Mouse (Mus musculus) MEL (cell line): ENCODE data around the gene Ylpm1.

Experiments
- CTCF ChIP-seq, 3 experiments: IDR thresholded peaks in 2 of 3; conservative IDR thresholded peaks in 1 of 3; 2 replicates each; pipeline ENCODE4 v1.5.1; 2011 to 2012; ENCODE audit warnings: low read length in 3 of 3, low read depth in 2 of 3, mild to moderate bottlenecking in 2 of 3, improper control_type of control experiment in 1 of 3, inconsistent platforms in 1 of 3, mixed read lengths in 1 of 3, moderate library complexity in 1 of 3; ENCODE audit not compliant: control insufficient read depth in 1 of 3, insufficient read depth in 1 of 3, poor library complexity in 1 of 3, severe bottlenecking in 1 of 3
- POLR2A ChIP-seq, 2 experiments: IDR thresholded peaks; 2 replicates each; pipeline ENCODE4 v1.6.1; 2011 to 2012; ENCODE audit warnings: low read length in 2 of 2, mild to moderate bottlenecking in 2 of 2, control low read depth in 1 of 2, improper control_type of control experiment in 1 of 2, low read depth in 1 of 2, moderate library complexity in 1 of 2; ENCODE audit not compliant: control insufficient read depth in 1 of 2, insufficient read depth in 1 of 2, poor library complexity in 1 of 2
- TCF12 ChIP-seq: IDR thresholded peaks from 2 replicates; pipeline ENCODE4 v1.6.1; 2014; ENCODE audit warnings: low read depth, mild to moderate bottlenecking, inconsistent platforms, low read length, improper control_type of control experiment, moderate library complexity

DNA sequence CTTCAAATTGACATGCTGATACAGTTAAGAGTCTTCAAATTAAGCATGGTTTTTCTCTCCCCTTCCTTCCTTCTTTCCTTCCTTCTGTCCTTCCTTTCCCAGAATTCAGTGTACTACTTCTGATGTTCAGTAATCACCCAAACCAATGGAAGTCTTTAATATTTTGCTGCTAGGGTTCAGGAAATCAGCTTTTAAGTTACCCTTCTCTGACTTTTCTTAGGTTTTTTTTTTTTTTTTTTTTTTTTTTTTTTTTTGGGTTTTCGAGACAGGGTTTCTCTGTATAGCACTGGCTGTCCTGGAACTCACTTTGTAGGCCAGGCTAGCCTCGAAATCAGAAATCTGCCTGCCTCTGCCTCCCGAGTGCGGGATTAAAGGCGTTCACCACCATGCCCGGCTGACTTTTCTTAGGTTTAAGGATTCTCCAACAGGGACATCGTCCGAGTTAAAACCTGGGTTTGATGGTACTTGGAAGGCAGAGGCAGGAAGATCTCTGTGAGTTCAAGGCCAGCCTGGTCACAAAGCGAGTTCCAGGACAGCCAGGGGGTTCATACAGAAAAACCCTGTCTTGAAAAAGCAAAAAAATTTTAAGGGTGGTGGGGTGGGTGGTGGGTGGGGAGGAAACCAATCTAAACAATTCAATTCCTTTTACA, 884 bp upstream of the Ylpm1 start:
- no peak for TF ChIP-seq POLR2A (IDR thresholded peaks at IDR 0.05; ENCODE audit: control insufficient read depth in 1 of 2, insufficient read depth in 1 of 2, low read depth in 1 of 2, low read length in 2 of 2, poor library complexity in 1 of 2)
- TF ChIP-seq CTCF (IDR thresholded peaks at IDR 0.05 in 2 of 3, conservative IDR thresholded peaks at IDR 0.05 in 1 of 3; ENCODE audit: control insufficient read depth in 1 of 3, insufficient read depth in 1 of 3, low read depth in 2 of 3, low read length in 3 of 3, poor library complexity in 1 of 3, severe bottlenecking in 1 of 3): no peak
- TF ChIP-seq TCF12: no peak
